Mouse (Mus musculus): Measurements from ENCODE around the gene Jag2. TPM values are rescaled to one million over a fixed set of nuclear protein-coding genes. Genes with fewer than 3 reads are reported as not detected.
A peak's percentile ranks its signal among the peaks of the same experiment; 100 is the strongest.

The Jag2 gene
- polyA plus RNA-seq, 1 experiment, result 42.7 TPM

DNA sequence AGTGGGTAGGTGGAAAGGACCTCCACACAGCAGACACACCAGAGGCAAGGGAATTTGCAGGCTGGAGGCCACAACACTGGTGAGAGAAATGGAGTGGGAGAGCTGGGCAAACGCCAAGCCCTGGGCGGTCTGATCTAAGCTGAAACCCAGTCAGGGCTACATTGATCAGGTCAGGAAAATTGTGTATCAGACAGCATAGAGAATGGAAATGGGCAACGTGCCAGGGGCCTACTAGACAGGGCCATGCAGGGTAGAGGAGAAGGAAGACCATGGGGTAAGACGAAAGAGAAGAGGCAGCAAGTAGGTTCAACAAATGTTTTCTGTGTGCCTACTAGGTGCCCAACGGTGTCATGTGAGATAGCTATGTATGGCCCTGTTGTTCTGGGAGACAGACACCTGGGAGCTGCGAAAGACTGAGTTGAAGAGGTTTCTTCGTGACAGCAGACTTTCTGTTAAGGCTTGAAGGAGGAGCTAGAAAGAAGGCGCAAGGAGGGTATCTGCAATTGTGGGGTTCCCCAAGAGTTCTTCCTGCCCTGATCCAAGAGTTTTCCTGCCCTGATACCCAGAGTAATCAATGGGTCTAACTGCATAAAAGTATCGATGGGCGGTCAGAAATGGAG, 11.7 kb upstream of the Jag2 start:
- DNase-seq (ENCODE audit: low spot score), result no peak

DNA sequence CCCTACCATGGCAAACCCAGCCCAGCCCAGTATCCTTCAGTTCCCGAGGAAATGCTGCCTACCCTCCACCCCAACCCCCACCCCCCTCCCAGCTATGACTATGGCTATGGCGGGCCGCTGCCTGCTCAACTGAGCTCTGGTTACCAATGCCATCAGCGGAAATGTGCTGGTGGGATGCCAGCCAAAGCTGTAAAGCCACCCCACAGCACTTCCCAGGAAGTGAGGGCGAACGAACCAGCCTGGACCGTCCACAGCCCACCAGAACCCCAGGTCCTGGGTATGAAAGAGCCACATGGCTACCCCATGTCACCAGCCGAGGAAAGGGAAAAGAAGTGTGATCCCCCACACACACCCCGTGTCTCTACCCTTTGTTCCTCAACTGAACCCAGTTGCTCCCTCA, 11.1 kb upstream of the Jag2 start:
- DNase-seq (ENCODE audit: low spot score), result no peak

GRCm38 (mm10) chr12:112940238-112940637, 10.7 kb upstream of the Jag2 start:
- DNase-seq (ENCODE audit: low spot score), result no peak

DNA sequence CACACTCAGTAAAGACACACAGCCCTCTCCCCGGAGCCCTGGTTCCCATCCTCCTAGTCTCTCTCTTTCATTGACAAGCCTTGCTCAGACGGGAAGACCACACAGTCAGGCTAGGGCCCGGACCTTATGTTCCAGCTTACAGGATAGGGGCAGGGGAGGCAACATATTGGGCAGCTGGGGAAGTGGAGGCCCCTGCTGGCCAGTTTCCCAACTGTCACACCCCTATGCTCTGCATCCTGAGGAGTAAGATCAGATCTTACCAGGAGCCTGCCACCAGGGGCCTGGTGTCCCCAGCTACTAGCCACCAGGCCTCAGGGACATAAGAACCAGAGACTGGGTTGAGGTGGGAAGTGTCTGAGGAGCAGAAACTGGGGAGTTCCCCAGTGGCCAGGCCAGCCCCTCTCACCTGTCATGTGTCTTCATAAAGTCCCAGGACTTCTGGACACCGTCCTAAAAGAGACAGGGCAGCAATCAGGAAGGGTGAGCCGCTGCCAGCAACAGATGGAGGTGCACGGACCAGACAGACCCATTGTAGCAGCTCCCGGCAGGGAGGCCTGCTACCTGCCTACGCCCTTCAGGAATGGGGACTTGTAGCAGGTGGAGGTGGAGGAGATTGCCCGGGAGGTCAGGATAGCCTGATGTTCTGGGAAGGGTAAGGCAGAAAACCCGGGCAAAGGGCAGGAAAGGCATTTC, 9.4 kb upstream of the Jag2 start:
- no peak for DNase-seq (ENCODE audit: low spot score)

GRCm38 (mm10) chr12:112938366-112938765, 8.8 kb upstream of the Jag2 start:
- DNase-seq (ENCODE audit: low spot score), result no peak

DNA sequence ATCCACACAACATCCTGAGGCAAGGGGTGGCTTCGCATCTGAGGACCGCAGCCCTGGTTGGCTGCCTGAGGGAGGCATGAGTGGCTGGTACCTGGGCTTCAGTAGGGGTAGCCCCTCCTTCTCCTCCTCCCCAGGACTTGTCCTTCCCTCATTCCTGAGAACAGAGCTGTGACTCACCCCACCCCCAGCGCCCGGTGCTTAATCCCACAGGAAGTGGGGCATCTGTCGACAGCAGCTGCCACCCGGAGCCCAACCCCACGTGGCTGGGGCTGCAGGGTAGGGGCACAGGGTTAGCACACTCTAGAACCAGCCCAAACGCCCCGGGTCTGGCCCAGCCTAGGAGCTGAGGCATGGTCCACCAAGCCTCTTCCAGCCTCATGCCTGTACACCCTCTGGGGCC, 8.3 kb upstream of the Jag2 start:
- DNase-seq (ENCODE audit: low spot score), result no peak

GRCm38 (mm10) chr12:112932647-112933046, 3.1 kb upstream of the Jag2 start:
- no peak for DNase-seq (ENCODE audit: low spot score)

DNA sequence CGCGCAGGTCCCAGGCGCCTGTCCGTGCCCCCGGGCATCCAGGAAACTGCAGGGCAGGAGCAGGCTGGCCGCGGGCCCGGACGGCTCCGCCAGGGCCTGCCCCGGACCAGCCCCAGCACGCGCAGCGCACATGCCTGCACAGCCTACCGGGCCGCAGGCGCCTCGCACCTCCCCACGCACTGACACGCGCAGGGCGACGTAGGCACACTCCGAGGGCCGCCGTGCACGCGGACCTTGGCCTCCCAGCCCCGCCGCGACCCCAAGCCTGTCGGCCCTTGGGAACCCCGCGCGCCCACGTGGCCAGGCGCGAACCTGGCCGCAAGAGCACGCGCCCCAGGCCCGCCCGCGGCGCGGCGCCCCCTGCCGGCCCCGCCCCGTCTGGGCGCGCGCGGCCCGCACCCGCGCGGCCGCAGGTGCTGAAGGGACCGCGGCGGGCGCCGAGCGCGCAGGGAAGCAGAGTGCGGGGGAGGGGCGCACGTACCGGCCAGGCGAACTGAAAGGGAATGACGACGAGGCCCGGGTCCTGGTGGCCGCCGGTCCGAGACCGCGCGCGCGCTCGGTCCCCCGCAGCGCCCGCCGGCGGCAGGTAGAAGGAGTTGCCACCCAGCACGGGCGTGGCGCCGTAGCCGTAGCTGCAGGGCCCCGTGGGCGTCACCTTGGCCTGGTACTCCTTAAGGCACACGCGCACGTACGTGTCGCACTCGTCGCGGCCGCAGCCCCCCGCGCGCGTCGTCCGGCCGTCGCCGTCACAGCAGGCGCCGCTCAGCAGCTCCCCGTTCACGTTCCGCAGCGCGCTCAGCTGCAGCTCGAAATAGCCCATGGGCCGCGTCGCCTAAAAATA, 955 bp downstream of the Jag2 start:
- DNase-seq (ENCODE audit: low spot score), result peak; percentile 83

DNA sequence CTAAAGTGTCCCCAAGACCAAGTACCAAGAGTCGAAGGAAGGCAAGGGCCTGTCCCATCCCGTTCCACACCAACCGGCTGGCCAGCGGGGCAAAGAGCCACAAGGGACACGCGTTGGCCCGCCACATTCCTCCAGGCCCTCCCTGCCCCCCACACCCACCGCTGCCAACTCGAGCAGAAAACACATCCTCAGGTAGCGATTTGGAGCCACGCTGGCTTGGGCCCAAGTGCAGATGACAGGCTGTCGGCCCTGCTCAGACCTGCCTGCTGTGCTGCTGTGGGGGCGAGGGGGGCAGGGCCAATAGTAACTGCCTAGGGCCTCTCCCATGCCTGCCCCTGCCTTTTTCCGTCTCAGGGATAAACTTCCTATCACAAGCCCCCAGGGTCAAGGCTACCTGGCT, 2.3 kb downstream of the Jag2 start:
- DNase-seq (ENCODE audit: low spot score), result peak; percentile 53

GRCm38 (mm10) chr12:112925950-112926349, 3.6 kb downstream of the Jag2 start:
- no peak for DNase-seq (ENCODE audit: low spot score)

DNA sequence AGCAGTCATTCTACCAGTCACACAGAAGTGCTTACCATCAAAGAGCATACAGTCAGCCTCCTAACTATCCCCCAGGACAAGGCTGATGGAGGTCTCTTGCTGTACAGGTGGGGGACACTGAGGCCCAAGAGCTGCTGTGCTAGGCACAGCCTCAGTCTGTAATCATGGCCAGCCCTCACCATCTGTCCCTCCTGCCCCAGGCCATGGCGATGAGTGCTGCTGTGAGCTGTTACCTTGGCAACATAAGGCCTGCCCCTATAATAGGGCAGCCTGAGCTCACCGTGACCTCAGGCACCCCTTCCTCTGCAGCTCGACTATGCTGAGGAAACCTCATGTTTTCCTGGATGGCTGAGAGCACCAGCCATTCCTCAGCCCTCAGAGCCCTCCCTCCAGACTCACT, 7.0 kb downstream of the Jag2 start:
- no peak for DNase-seq (ENCODE audit: low spot score)

- no peak for DNase-seq (ENCODE audit: low spot score)
Observed at GRCm38 (mm10) chr12:112921518-112921917, 8.1 kb downstream of the Jag2 start.

DNA sequence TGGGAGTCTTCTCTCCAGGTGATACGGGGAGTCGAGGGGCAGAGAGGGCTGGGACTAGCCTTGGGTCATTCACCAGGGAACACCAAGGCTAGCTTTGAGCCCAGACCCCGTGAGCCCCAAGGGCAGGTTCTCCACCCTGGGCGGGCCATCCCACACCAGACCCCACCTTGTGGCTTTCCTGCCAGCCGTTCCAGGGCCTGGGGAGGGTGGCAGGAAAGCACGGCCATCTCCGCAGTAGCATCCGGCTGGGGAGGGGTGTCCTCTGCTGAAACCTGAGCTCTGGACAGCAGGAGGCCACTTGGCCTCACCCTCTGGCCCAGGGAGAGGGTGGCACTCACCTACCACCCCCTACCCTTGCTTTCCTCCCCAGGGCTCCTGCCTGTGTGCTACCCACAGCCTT, 11.7 kb downstream of the Jag2 start:
- no peak for DNase-seq (ENCODE audit: low spot score)

DNA sequence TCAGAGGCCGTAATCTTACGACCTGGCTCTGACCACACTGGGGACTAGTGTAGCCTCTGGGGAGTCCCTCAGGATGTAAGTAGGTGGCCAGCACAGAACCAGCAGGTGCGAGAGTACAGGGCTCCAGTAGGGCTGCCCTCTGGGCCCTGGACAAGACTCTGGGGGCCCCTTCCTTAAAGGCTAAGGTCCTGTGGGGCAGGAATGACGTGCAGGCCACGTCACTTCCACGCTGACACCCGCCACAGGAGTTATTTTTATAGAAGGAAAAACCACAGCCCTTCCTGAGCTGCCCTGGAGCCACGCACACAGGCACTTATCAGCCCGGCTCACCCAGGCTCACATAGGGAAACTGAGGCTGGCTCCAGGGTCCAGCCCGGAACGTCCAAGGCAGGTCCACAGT, 12.1 kb downstream of the Jag2 start:
- no peak for DNase-seq (ENCODE audit: low spot score)

GRCm38 (mm10) chr12:112916698-112917400, 12.7 kb downstream of the Jag2 start:
- no peak for DNase-seq (ENCODE audit: low spot score)

DNA sequence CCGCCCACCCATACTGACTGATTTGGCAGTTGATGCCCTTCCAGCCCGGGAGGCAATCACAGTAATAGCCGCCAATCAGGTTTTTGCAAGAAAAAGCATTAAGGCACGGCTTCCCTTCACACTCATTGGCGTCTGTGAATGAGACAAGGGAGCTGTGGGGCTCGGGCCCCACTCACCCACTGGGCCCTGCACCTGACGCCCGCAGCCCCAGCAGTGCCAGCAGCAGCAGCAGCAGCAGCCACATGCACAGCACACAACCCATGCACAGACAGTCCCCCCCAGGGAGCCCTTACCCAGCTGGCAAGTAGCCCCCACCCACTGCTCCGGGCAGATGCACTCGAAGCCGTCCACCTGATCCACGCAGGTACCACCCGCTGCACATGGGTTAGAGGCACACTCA, 14.0 kb downstream of the Jag2 start:
- no peak for DNase-seq (ENCODE audit: low spot score)

- DNase-seq (ENCODE audit: low spot score), result no peak
Observed at GRCm38 (mm10) chr12:112914527-112914926, 15.0 kb downstream of the Jag2 start.

- DNase-seq (ENCODE audit: low spot score), result no peak
Observed at GRCm38 (mm10) chr12:112912951-112913745, 16.4 kb downstream of the Jag2 start.

GRCm38 (mm10) chr12:112911701-112912100, 17.9 kb downstream of the Jag2 start:
- no peak for DNase-seq (ENCODE audit: low spot score)

DNA sequence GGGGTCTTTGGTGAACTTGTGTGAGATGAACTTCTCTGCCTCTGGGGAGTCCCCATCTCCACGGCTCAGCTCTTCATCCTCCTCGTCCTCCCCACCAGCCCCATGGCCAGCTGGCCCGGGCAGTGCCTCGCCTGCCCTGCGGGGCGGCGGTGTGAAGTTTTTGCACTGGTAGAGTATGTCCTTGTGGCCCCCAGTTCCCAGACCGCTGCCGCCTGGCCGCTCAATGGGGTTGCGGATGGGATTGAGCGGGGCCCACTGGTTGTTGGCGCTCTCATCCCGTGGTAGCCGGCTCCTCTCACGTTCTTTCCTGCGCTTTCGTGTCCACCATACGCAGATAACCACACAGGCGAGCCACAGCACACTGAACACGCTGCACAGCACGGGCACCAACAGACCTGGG, 20.6 kb downstream of the Jag2 start:
- no peak for DNase-seq (ENCODE audit: low spot score)

- DNase-seq (ENCODE audit: low spot score), result no peak
Observed at GRCm38 (mm10) chr12:112905001-112905400, 24.6 kb downstream of the Jag2 start.
